Mouse (Mus musculus): ENCODE measurements at regions not wholly inside any gene's neighbourhood (a gene's known extent, or its start where the extent isn't known, plus 50 kb on each side); places are given as distances from the start of the nearest gene placed in this dataset.

DNA sequence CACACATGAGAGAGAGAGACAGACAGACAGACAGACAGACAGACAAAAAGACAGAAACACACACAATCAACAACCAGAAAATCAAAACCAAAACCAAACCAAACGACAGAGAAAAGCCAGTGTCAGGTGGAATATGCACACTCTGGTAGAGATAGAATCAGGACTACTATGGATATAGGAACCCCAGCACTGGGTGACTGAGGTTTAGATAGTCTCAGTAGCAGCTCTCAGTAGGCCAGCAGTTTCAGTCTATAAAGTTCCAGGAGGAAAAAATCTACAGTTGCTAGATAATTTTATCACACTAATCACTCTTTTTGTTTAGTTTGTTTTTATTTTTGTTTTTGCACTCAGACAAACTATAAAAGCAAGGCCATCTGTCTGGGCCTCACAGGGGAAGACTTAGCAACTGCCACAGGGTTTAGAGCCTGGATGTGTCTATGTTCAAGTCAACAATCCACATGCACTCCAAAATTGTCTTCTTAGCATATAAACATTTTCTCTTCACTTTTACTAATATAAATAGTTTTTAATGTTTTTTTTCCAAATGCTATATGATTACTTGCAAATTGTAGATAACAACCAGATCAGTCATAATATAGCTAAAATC lies 718.2 kb downstream of the Trim52 start:
- 83% methylated on average over 1 of the region's 1 CpGs for WGBS
- Histone ChIP-seq H3K27ac (replicated peaks; ENCODE audit: low read depth, low read length) (no peak overlapping the region), H3K27me3 (ENCODE audit: control insufficient read depth, insufficient read depth, low read length) (no peaks in the 10 kb centered on the region), H3K36me3 (ENCODE audit: control insufficient read depth, insufficient read depth, low read length) (no peaks in the 10 kb centered on the region), H3K9me3 (ENCODE audit: control insufficient read depth, low read length) (no peaks in the 10 kb centered on the region), H3K4me2 (ENCODE audit: low read length) (no peak overlapping the region), H3K4me1 (ENCODE audit: control insufficient read depth, insufficient read depth, low read length) (no peaks in the 10 kb centered on the region), H3K9ac (replicated peaks; ENCODE audit: low read length) (no peak overlapping the region), H3K4me3 (replicated peaks; ENCODE audit: low read depth, low read length) (no peak overlapping the region)
- DNase-seq (no peak), ATAC-seq (ENCODE audit: low FRiP score, low TSS enrichment) (no peak)

DNA sequence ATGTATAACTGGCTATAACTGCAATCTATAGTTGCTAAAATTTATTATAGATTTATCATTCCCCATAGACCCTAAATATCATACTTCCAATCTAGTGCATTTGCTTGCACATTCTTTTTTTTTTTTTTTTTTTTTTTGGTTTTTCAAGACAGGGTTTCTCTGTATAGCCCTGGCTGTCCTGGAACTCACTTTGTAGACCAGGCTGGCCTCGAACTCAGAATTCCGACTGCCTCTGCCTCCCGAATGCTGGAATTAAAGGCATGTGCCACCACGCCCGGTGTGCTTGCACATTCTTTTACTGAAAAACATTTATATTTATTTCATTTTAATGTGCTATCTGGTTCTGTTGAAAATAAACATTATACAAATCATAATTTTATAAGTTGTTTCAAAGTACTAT lies 729.7 kb downstream of the Trim52 start:
- H3K9me3 ChIP-seq (ENCODE audit: control insufficient read depth, low read length) = no peaks in the 10 kb centered on the region
- no peaks in the 10 kb centered on the region for H3K36me3 ChIP-seq (ENCODE audit: control insufficient read depth, insufficient read depth, low read length)
- H3K4me3 ChIP-seq (replicated peaks; ENCODE audit: low read depth, low read length) = no peak overlapping the region
- no peak overlapping the region for H3K4me2 ChIP-seq (ENCODE audit: low read length)
- no peak overlapping the region for H3K9ac ChIP-seq (replicated peaks; ENCODE audit: low read length)
- 0 out of 2 replicates have a peak, but pooled peaks cover 2% of the 10 kb centered on the region for H3K4me1 ChIP-seq (ENCODE audit: control insufficient read depth, insufficient read depth, low read length)
- ATAC-seq (ENCODE audit: low FRiP score, low TSS enrichment) (peak; percentile 1; the same call in 1 of the 2 replicates), DNase-seq (no peak)
- H3K27ac ChIP-seq (replicated peaks; ENCODE audit: low read depth, low read length) = no peak overlapping the region
- 59% methylated on average over 5 of the region's 5 CpGs for WGBS
- no peaks in the 10 kb centered on the region for H3K27me3 ChIP-seq (ENCODE audit: control insufficient read depth, insufficient read depth, low read length)

DNA sequence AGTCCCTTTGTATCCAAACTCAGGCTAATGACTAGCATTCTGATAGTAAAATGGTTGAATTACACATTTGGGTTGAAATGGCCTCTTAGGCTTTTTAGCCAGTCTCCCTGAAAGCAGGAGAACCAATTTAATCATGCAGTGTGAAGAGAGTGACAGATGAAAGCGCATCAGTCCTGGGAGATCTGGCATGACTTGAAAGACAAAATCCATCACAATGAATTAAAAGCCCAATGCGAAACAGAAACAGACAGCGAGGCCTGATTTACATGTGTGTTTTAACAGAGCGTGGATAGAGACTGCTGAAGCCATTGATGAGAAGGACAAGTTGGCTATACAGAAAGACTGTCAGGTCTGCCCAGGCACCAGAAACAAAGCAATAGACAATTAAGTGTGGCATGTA lies 730.2 kb downstream of the Trim52 start:
- Histone ChIP-seq H3K4me3 (replicated peaks; ENCODE audit: low read depth, low read length) (no peak overlapping the region), H3K9me3 (ENCODE audit: control insufficient read depth, low read length) (no peaks in the 10 kb centered on the region), H3K27me3 (ENCODE audit: control insufficient read depth, insufficient read depth, low read length) (no peaks in the 10 kb centered on the region), H3K9ac (replicated peaks; ENCODE audit: low read length) (no peak overlapping the region), H3K4me2 (ENCODE audit: low read length) (no peak overlapping the region), H3K4me1 (ENCODE audit: control insufficient read depth, insufficient read depth, low read length) (0 out of 2 replicates have a peak, but pooled peaks cover 2% of the 10 kb centered on the region), H3K27ac (replicated peaks; ENCODE audit: low read depth, low read length) (no peak overlapping the region; the same call in 1 of the 2 replicates), H3K36me3 (ENCODE audit: control insufficient read depth, insufficient read depth, low read length) (no peaks in the 10 kb centered on the region)
- WGBS = 3% methylated on average over 4 of the region's 4 CpGs
- peak; percentile 88 for DNase-seq
- ATAC-seq (ENCODE audit: low FRiP score, low TSS enrichment) = peak; percentile 91
